Mouse (Mus musculus): Measurements from ENCODE around the gene Htr2c.

Htr2c gene

DNA sequence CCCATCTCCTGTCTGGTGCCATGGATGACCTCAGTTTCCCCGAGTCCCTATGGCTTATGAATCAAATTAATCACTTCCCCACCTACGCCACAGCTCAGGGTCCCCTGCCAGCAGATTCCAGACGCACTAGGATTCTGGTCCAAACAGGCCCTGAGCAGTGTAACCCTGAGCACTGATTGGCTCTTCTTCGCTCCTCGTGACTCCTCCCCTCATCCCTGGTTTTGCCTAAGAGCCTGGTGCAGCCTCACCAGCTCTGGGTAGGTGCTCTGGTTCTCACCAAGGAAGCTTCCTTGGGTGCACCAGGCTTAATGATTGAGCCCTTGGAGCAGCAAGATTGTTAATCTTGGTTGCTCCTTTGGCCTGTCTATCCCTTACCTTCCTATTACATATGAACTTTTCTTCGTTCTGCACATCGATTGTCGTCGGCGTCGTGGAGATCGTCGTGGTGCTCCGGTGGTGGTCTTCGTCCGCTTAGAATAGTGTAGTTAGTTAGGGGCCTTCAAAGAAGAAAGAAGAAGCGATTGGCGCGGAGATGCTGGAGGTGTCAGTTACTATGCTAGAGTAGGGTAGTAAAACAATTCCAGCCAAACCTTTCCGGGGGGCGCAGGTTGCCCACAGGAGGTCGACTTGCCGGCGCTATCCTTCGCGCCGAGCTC lies at the start of gene Htr2c:
Gene Htr2c (plus strand): TSS at position 256 of the 656 bp plus-strand sequence.
- no peaks in the 10 kb centered on the region for H3K36me3 ChIP-seq (ENCODE audit: control insufficient read depth, insufficient read depth, low read length, poor library complexity, severe bottlenecking)
- no peaks in the 10 kb centered on the region for H3K27me3 ChIP-seq (ENCODE audit: control insufficient read depth, insufficient read depth, low read length, poor library complexity, severe bottlenecking)
- no peak for DNase-seq (ENCODE audit: low read depth, low spot score)

DNA sequence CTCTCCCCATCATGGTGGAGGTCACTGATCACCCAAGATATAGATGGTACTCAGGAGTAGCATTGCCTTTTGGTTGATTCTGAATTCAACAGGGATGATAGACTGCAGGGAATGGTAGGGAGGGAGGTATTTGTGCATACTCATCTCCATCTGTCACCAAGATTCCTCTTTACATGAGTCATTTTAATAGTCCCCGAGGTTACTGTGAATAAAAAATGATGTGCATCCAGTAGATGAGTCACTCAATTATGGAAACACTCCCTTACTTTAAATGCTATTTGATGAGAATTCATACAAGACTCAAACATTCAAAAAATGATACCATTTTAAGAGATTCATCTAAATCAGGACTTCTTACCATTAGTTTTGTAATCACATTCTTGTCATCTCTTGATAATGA lies 34.1 kb upstream of the Htr2c start:
- Histone ChIP-seq H3K36me3 (ENCODE audit: control insufficient read depth, insufficient read depth, low read length, poor library complexity, severe bottlenecking) (no peaks in the 10 kb centered on the region), H3K27me3 (ENCODE audit: control insufficient read depth, insufficient read depth, low read length, poor library complexity, severe bottlenecking) (no peaks in the 10 kb centered on the region)
- DNase-seq (ENCODE audit: low read depth, low spot score) = no peak

DNA sequence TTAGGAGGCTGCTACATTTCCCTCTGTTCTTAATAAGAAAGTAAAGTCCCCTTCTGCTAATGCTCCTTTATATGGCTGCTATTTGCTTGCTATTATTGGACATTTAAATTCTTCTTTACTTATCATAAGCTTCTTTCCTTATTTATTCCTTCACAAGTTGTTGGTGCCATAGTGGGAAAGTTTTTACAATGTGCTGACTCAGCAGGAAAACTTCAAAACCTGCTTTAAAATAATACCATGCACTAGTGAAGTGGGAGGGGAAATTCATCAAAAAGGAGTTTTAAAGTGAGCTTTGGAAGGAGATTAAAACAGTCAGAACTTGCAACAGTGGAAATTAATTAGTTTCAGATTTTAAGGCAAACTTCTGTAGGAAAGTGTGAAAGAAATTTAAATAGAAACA lies 26.0 kb upstream of the Htr2c start:
- no peak for DNase-seq (ENCODE audit: low read depth, low spot score)
- Histone ChIP-seq H3K27me3 (ENCODE audit: control insufficient read depth, insufficient read depth, low read length, poor library complexity, severe bottlenecking) (no peaks in the 10 kb centered on the region), H3K36me3 (ENCODE audit: control insufficient read depth, insufficient read depth, low read length, poor library complexity, severe bottlenecking) (no peaks in the 10 kb centered on the region)

DNA sequence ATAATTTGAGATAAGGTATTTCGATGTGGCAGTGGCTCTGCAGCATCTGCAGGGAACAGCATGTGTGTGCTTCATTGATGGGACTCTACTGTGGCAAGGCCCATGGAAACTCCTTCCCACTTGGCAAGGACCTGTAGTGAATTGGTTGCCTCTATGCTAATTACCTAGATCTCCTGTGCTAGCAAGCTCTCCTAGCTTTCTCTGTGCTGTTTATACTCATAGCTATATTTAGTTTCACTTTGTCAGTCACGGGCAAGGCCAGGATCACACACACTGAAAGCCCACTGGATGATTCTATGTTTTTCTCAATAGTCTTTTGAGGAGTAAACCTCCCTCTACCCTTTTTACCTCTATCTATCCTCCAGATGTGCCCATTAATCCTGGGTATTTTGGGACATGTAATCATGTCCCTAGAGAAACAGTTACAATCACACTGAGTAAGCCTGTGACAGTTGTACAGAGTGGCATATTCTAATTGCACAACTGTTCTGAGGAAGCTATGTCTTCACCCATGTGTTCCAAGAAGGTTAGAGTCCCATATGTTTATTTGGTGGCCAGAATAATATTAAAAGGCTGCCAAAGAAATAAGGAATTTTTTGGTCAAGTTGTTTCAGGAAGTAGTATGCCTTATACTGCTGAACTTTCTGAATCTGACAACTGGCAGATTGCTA lies 16.0 kb upstream of the Htr2c start:
- no peaks in the 10 kb centered on the region for H3K27me3 ChIP-seq (ENCODE audit: control insufficient read depth, insufficient read depth, low read length, poor library complexity, severe bottlenecking)
- DNase-seq (ENCODE audit: low read depth, low spot score) = no peak

DNA sequence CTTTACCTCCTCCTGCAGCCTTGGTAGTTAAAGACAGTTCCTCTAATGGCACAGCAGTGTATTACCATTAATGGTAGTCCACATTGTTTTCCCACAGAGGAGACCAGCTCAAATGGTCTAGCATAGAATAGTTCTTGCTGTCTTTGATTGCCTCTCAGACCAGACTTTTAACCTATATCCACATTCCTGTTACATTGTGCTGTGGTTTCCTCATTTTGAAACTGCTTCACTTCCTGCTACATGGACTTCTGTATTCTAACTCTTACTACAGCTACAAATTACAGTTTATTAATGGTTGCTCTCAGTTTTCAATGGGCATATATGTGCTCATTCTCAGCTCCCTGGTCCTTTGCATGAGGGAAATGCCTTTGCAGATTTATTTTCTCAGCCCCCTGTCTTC lies 15.3 kb upstream of the Htr2c start:
- DNase-seq (ENCODE audit: low read depth, low spot score) = no peak
- no peaks in the 10 kb centered on the region for H3K36me3 ChIP-seq (ENCODE audit: control insufficient read depth, insufficient read depth, low read length, poor library complexity, severe bottlenecking)

More for the DNA sequence above, 16.0 kb upstream of the Htr2c start:
- H3K36me3 ChIP-seq (ENCODE audit: control insufficient read depth, insufficient read depth, low read length, poor library complexity, severe bottlenecking) = no peaks in the 10 kb centered on the region

DNA sequence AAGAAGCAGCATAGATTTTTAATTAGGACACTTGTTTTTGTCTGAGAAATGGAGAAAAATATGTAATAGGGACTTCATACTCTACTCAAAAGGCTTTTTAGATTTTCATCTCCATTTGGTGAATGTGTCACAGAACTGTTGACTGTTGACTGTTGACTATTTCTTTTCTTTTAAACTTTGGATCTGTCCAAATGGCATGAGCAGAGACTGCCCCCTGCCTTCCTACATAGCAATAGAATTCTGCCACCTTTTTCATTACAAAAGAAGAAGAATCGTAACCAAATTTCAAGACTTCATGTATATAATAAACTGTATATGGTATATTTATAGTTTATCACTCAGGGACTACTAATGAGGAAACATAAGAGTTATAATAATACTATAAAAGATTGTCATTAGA lies 3.7 kb upstream of the Htr2c start:
- Histone ChIP-seq H3K36me3 (ENCODE audit: control insufficient read depth, insufficient read depth, low read length, poor library complexity, severe bottlenecking) (no peaks in the 10 kb centered on the region), H3K27me3 (ENCODE audit: control insufficient read depth, insufficient read depth, low read length, poor library complexity, severe bottlenecking) (no peaks in the 10 kb centered on the region)
- DNase-seq (ENCODE audit: low read depth, low spot score) = no peak

More for the DNA sequence above, 15.3 kb upstream of the Htr2c start:
- H3K27me3 ChIP-seq (ENCODE audit: control insufficient read depth, insufficient read depth, low read length, poor library complexity, severe bottlenecking) = no peaks in the 10 kb centered on the region

DNA sequence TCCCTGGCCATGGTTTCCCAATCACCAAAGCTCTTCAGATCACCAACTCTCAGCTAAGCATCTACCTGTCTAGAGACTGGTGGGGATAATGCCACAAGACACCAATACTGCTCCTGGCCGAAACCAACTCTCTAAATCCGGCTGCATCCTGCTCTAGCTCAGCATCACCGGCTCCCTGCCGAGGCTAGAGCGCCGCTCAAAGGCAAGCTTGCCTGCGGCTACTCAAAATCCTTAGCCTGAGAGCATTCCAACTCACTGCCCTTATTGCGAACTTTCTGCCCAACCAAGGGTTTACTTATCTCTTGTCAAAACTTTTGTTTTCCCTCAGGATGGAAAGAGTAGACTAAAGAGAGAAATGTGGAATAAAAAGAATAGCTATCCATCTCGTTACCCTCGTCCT lies 2.4 kb upstream of the Htr2c start:
- no peaks in the 10 kb centered on the region for H3K36me3 ChIP-seq (ENCODE audit: control insufficient read depth, insufficient read depth, low read length, poor library complexity, severe bottlenecking)
- H3K27me3 ChIP-seq (ENCODE audit: control insufficient read depth, insufficient read depth, low read length, poor library complexity, severe bottlenecking) = no peaks in the 10 kb centered on the region
- no peak for DNase-seq (ENCODE audit: low read depth, low spot score)

DNA sequence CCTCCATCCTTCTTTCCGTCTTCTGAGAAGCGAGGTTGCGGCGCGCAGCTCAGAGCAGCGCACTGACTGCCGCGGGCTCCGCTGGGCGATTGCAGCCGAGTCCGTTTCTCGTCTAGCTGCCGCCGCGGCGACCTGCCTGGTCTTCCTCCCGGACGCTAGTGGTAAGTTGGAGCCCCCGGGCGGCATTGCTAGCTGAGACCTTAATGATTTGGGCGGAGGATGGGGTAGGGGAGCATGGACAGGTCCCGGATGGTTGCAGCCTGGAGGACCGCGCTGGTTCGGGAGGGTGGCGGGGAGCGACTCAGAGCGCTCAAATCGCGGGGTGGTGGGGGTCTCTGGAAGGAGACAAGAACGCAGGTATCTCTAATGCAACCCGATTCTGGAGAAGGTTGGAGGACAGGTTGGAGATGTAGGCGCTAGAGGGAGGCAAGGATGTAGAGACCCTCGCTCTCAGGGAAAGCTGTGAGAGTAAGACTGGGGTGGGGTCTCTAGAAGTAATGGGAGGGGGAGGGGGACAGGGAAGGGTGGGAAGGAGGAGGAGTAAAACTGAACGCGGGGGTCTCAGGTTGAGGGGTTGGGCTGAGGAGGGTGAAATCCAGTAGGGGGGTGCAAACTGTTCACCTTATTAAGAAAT lies 718 bp downstream of the Htr2c start:
- Histone ChIP-seq H3K27me3 (ENCODE audit: control insufficient read depth, insufficient read depth, low read length, poor library complexity, severe bottlenecking) (no peaks in the 10 kb centered on the region), H3K36me3 (ENCODE audit: control insufficient read depth, insufficient read depth, low read length, poor library complexity, severe bottlenecking) (no peaks in the 10 kb centered on the region)
- DNase-seq (ENCODE audit: low read depth, low spot score) = no peak

DNA sequence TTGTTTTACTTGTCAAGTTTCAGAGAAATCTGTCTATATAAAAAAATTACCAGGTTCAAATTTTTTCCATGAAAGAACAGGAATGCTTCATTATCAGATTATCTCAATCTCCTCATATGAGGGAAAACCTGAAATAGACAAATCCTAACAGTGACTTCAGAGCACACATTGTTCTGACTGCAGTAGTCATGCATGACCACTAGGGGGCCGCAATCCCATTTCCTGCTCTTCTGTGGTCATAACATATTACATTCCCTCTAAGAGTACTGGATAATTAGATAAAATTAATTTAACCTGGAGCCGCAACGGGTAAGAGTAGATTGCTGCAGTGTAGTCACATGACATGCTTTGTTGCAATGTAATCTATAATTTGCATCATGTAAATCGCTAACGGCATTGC lies 17.6 kb downstream of the Htr2c start:
- Histone ChIP-seq H3K36me3 (ENCODE audit: control insufficient read depth, insufficient read depth, low read length, poor library complexity, severe bottlenecking) (no peaks in the 10 kb centered on the region), H3K27me3 (ENCODE audit: control insufficient read depth, insufficient read depth, low read length, poor library complexity, severe bottlenecking) (no peaks in the 10 kb centered on the region)
- no peak for DNase-seq (ENCODE audit: low read depth, low spot score)

DNA sequence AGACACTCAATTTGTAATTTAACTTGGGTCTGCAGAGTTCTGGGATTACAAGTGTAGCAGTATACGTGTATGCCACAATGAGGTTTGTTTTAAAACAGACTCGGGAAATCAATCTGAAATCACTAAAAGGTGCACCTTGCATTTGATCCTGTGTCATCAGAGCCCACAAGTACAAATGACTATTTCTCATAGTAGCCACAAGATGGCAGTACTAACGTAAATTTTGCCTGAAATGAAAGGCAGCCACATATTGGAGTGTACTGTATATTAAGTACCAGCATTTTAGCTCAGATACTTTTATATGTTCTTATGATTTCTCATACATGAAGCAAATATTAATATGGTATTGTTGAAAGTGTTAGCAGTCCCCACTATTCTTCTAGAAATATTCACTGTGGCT lies 93.4 kb downstream of the Htr2c start:
- no peaks in the 10 kb centered on the region for H3K27me3 ChIP-seq (ENCODE audit: control insufficient read depth, insufficient read depth, low read length, poor library complexity, severe bottlenecking)
- no peak for DNase-seq (ENCODE audit: low read depth, low spot score)
- no peaks in the 10 kb centered on the region for H3K36me3 ChIP-seq (ENCODE audit: control insufficient read depth, insufficient read depth, low read length, poor library complexity, severe bottlenecking)

DNA sequence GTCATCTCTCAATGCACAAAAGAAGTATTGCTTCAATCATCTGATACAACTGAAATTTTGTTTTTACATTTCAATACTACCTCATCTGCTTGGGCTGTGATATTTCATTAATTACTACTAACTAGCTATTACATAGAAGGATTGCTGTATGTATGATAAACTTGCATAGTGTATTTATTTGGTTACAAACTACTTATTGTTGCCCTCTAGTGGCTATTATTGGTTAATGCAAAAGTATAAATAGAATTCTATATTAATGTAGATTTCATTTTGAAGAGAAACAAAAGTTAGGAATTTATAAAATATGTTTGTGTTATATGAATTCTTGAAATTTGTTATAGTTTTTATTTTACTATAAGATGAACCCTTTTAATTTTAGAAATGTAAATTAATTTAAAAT lies 109.3 kb downstream of the Htr2c start:
- DNase-seq (ENCODE audit: low read depth, low spot score) = no peak
- no peaks in the 10 kb centered on the region for H3K36me3 ChIP-seq (ENCODE audit: control insufficient read depth, insufficient read depth, low read length, poor library complexity, severe bottlenecking)
- H3K27me3 ChIP-seq (ENCODE audit: control insufficient read depth, insufficient read depth, low read length, poor library complexity, severe bottlenecking) = no peaks in the 10 kb centered on the region

DNA sequence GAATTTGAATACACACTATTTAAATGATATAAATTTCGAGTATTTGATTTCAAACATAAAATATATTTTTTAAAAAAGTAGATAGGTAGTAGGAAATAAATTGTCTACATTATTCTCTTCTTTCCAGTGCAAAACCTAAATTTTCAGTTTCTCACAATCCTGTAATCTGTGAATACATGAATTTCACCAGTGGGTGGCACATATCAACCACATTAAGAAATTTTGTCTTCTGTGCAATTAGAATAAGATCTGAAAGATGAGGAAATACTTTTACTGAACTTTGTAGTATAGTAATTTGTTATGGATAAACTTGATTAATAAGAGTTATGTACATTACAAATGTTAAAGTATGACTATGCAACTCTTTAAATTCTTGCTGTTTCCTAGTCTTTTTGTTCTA lies 156.8 kb downstream of the Htr2c start:
- H3K36me3 ChIP-seq (ENCODE audit: control insufficient read depth, insufficient read depth, low read length, poor library complexity, severe bottlenecking) = no peaks in the 10 kb centered on the region
- DNase-seq (ENCODE audit: low read depth, low spot score) = no peak
- no peaks in the 10 kb centered on the region for H3K27me3 ChIP-seq (ENCODE audit: control insufficient read depth, insufficient read depth, low read length, poor library complexity, severe bottlenecking)

DNA sequence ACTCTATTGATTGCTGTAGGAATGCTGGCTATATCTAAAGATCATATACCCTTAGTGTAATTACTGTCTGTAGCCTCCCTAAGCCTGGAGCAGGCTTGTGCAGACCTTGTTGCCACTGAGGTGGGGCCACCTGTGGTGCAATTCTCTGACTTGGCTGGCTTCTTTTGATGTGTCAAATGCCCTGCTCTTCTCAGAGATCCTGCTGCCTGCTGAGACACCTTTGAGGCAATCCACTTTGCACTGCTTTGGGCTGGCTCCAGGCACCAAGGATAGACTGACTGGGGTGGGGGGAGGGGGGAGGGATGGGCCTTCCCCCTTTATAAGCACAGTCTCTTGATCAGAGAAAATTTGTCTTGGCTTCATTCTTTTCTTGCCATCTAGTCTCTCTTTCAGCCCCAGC lies 252.9 kb downstream of the Htr2c start:
- Histone ChIP-seq H3K36me3 (ENCODE audit: control insufficient read depth, insufficient read depth, low read length, poor library complexity, severe bottlenecking) (no peaks in the 10 kb centered on the region), H3K27me3 (ENCODE audit: control insufficient read depth, insufficient read depth, low read length, poor library complexity, severe bottlenecking) (no peaks in the 10 kb centered on the region)
- DNase-seq (ENCODE audit: low read depth, low spot score) = no peak

DNA sequence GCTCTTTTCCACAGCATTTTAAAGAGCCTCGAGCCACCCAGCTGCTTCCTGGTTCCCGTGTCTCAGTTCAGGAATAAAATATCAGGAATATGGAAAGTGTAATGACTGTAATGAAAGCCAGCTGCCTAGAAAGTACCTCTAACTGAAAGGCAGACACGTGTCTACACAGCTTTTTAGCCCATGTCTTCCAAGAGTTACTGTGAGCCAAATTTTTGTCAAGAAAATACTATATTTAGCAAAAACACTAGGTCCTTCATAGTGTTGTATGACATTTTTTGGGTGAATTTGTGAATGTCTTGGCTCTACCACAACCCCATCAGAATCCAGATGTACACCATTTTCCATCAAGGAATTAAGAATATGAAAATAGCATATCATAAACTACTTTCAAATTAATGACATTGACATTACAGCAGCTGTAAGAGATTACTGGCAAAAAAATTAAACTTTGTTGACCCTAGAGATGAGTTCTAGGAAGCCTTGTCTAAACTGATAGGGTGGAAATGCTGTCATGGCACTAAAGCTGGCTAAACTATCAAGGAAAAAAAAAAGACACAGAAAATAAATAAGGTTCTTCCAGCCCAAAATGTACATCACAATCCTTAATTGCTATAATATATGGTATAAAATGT lies 255.2 kb downstream of the Htr2c start:
- H3K27me3 ChIP-seq (ENCODE audit: control insufficient read depth, insufficient read depth, low read length, poor library complexity, severe bottlenecking) = no peaks in the 10 kb centered on the region
- no peak for DNase-seq (ENCODE audit: low read depth, low spot score)
- no peaks in the 10 kb centered on the region for H3K36me3 ChIP-seq (ENCODE audit: control insufficient read depth, insufficient read depth, low read length, poor library complexity, severe bottlenecking)
